Mouse (Mus musculus) liver, adult 2 months (tissue): ENCODE measurements around the gene Cep250. TPM values are rescaled to one million over a fixed set of nuclear protein-coding genes. Genes with fewer than 3 reads are reported as not detected.

Experiments used
- DNase-seq: peaks from one replicate; pipeline ENCODE4 v3.0.0-alpha.2; 2011; ENCODE audit warnings: low read depth, low spot score; ENCODE audit errors: extremely low read depth
- H3K27ac ChIP-seq: fragments of 200-500 bp; replicated peaks from 2 replicates; pipeline ENCODE4 v1.5.1; 2012; ENCODE audit warnings: low read depth, mild to moderate bottlenecking, control low read depth, inconsistent platforms, low read length; ENCODE audit not compliant: insufficient read depth
- H3K27me3 ChIP-seq: fragments of 200-500 bp; 2 replicates; pipeline ENCODE4 v1.6.1; 2012; ENCODE audit warnings: mild to moderate bottlenecking, moderate library complexity, low read length, inconsistent platforms; ENCODE audit not compliant: control insufficient read depth, insufficient read depth
- H3K36me3 ChIP-seq: fragments of 200-500 bp; 2 replicates; pipeline ENCODE4 v1.6.1; 2012; ENCODE audit warnings: low read length, inconsistent platforms; ENCODE audit not compliant: control insufficient read depth, insufficient read depth
- H3K4me1 ChIP-seq: fragments of 200-500 bp; 2 replicates; pipeline ENCODE4 v1.6.1; 2011; ENCODE audit warnings: low read length; ENCODE audit not compliant: control insufficient read depth, insufficient read depth
- H3K4me3 ChIP-seq: fragments of 200-500 bp; 2 replicates; pipeline ENCODE4 v1.5.1; 2011; ENCODE audit warnings: low read depth, mild to moderate bottlenecking, control low read depth, low read length, moderate library complexity; ENCODE audit not compliant: insufficient read depth
- H3K79me2 ChIP-seq: fragments of 200-500 bp; 2 replicates; pipeline ENCODE4 v1.6.1; 2012; ENCODE audit warnings: inconsistent platforms, mild to moderate bottlenecking, low read length, moderate library complexity; ENCODE audit not compliant: control insufficient read depth, insufficient read depth
- H3K9ac ChIP-seq: fragments of 200-500 bp; 2 replicates; pipeline ENCODE4 v1.6.1; 2012; ENCODE audit warnings: low read depth, mild to moderate bottlenecking, control low read depth, inconsistent platforms, low read length
- CTCF ChIP-seq: fragments of 200-500 bp; IDR thresholded peaks from 2 replicates; pipeline ENCODE4 v1.5.1; 2011; ENCODE audit warnings: low read depth, low read length, control low read depth
- POLR2A ChIP-seq: fragments of 200-500 bp; IDR thresholded peaks from 2 replicates; pipeline ENCODE4 v1.6.1; 2011; ENCODE audit warnings: low read length, control low read depth; ENCODE audit not compliant: insufficient read depth; ENCODE audit errors: extremely low read depth
- WGBS: fragments of 180-500 bp; shearing (Covaris S2); methylation state at CpG from one replicate; pipeline ENCODE4 v1.1.7; 2018; 5-methylcytosine and 5-hydroxymethylcytosine counted together
- polyA plus RNA-seq: library from polyadenylated mRNA; depleted of rRNA; stranded (reverse); fragments of >200 nt; gene quantifications from 2 replicates; pipeline ENCODE4 v1.2.3, GENCODE M21; 2012
- total RNA-seq: library from RNA; depleted of rRNA; stranded (reverse); fragments of >200 nt; gene quantifications from 2 replicates; pipeline ENCODE4 v1.2.3, GENCODE M21; 2014

Gene Cep250
- total and polyA plus RNA-seq, 2 experiments: 2.3 to 2.5 TPM

- TF ChIP-seq CTCF: no peak
- no peak for TF ChIP-seq POLR2A
- WGBS: 78% methylated on average over 6 of the region's 6 CpGs
These were observed 6.9 kb upstream of the Cep250 start for GRCm38 (mm10) chr2:155949362-155949761.

GRCm38 (mm10) chr2:155952006-155952405, 4.3 kb upstream of the Cep250 start:
- peak; percentile 51 for DNase-seq
- TF ChIP-seq POLR2A (no peak), CTCF (no peak)
- Histone ChIP-seq H3K79me2 (peaks cover 4% of the 10 kb centered on the region; the same call in 1 of the 2 replicates), H3K9ac (no peak overlapping the region), H3K36me3 (no peaks in the 10 kb centered on the region), H3K27me3 (no peaks in the 10 kb centered on the region), H3K4me3 (no peak overlapping the region), H3K4me1 (no peaks in the 10 kb centered on the region), H3K27ac (no peak overlapping the region)

More at GRCm38 (mm10) chr2:155949362-155949761, 6.9 kb upstream of the Cep250 start:
- Histone ChIP-seq H3K27me3 (no peaks in the 10 kb centered on the region), H3K9ac (no peak overlapping the region), H3K79me2 (no peaks in the 10 kb centered on the region), H3K4me3 (no peak overlapping the region), H3K36me3 (no peaks in the 10 kb centered on the region), H3K4me1 (no peaks in the 10 kb centered on the region), H3K27ac (no peak overlapping the region)
- DNase-seq: no peak

DNA sequence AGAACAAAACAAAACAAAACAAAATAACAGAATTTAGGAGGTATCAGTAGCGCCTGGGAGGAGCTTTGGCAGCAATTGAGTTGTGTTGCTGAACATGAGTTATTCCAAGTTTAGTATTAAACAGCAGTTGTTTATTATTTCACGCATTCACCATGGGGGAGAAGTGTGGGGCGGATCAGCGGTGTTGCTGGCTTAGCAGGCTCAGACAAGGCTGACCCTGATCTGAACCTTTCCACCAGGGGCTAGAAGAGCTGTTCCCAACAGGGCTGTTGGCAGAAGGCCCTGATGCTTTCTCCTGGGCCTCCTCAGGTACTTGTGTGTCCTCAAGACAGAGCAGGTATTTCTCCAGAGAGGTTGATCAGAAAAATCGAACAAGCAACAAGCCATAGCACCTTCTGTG, 3.7 kb downstream of the Cep250 start:
- Histone ChIP-seq H3K79me2 (peaks cover 4% of the 10 kb centered on the region; the same call in 1 of the 2 replicates), H3K4me3 (no peak overlapping the region), H3K27ac (no peak overlapping the region), H3K4me1 (0 out of 2 replicates have a peak, but pooled peaks cover 3% of the 10 kb centered on the region), H3K36me3 (peaks cover 8% of the 10 kb centered on the region; the same call in 1 of the 2 replicates), H3K9ac (no peak overlapping the region), H3K27me3 (no peaks in the 10 kb centered on the region)
- TF ChIP-seq POLR2A: no peak
- no peak for TF ChIP-seq CTCF
- no peak for DNase-seq
- WGBS: 78% methylated on average over 5 of the region's 5 CpGs

- no peaks in the 10 kb centered on the region for H3K79me2 ChIP-seq
- no peak for DNase-seq
- H3K36me3 ChIP-seq: peaks cover 11% of the 10 kb centered on the region; the same call in 1 of the 2 replicates
- 0 out of 2 replicates have a peak, but pooled peaks cover 3% of the 10 kb centered on the region for H3K4me1 ChIP-seq
- H3K27me3 ChIP-seq: no peaks in the 10 kb centered on the region
- H3K9ac ChIP-seq: no peak overlapping the region
- no peak for TF ChIP-seq POLR2A
- no peak for TF ChIP-seq CTCF
- no peak overlapping the region for H3K4me3 ChIP-seq
- 92% methylated on average over 10 of the region's 10 CpGs for WGBS
- H3K27ac ChIP-seq: no peak overlapping the region
These were observed 5.6 kb downstream of the Cep250 start for GRCm38 (mm10) chr2:155961862-155962261.

- DNase-seq: peak; percentile 12
- H3K9ac ChIP-seq: no peak overlapping the region
- H3K27me3 ChIP-seq: no peaks in the 10 kb centered on the region
- TF ChIP-seq POLR2A (no peak), CTCF (no peak)
- H3K4me1 ChIP-seq: no peaks in the 10 kb centered on the region
- peaks cover 13% of the 10 kb centered on the region; the same call in 1 of the 2 replicates for H3K36me3 ChIP-seq
- WGBS: 53% methylated on average over 1 of the region's 1 CpGs
- no peak overlapping the region for H3K27ac ChIP-seq
- no peaks in the 10 kb centered on the region for H3K79me2 ChIP-seq
- no peak overlapping the region for H3K4me3 ChIP-seq
These were observed 6.7 kb downstream of the Cep250 start for GRCm38 (mm10) chr2:155962991-155963390.

DNA sequence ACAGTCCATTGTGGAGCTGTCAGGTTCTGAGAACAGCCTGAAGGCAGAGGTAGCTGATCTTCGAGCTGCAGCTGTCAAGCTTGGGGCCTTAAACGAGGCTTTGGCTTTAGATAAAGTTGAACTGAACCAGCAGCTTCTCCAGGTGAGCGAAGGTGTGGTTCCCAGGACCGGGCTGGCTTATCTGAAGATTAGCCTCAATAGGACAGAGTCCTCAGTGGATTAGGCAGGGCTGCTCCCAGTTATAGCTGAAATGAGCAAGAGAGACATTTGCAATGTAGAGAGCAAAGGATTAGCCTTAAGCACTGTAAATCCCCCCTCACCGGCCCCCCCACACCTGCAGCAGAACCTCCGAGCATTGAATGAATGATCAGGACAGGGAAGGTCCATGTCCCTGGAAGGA, 17.1 kb downstream of the Cep250 start:
- H3K4me3 ChIP-seq: no peak overlapping the region
- no peak overlapping the region for H3K27ac ChIP-seq
- H3K9ac ChIP-seq: no peak overlapping the region
- no peak for DNase-seq
- no peaks in the 10 kb centered on the region for H3K4me1 ChIP-seq
- no peaks in the 10 kb centered on the region for H3K79me2 ChIP-seq
- 88% methylated on average over 6 of the region's 6 CpGs for WGBS
- no peak for TF ChIP-seq CTCF
- TF ChIP-seq POLR2A: no peak
- no peaks in the 10 kb centered on the region for H3K27me3 ChIP-seq
- peaks cover 42% of the 10 kb centered on the region for H3K36me3 ChIP-seq
